Mouse (Mus musculus): ENCODE results near the gene Tars. TPM values are rescaled to one million over a fixed set of nuclear protein-coding genes. Genes with fewer than 3 reads are reported as not detected.
A peak's percentile ranks its signal among the peaks of the same experiment; 100 is the strongest.

Gene Tars
- total and polyA plus RNA-seq, 2 experiments from 2014 or later: 29.2 to 33.1 TPM

DNA sequence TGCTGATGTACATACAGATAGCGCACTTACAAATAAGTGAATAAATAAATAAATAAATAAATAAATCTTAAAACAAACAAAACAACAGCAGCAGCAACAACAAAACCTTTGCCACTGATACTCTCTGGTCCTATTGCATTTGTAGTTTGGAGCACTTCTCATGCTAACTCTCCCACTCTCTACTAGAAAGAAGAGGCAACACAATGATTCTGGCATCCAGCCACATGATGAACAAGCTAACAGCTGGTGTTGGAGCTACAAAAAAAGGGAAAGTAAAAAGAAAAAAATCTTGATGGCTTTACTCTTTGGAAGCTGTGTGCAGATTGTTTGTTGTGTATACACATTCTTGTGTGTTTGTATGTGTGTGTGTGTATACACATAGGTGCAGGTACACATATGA is 34.7 kb downstream of the Tars start:
- 0 out of 2 replicates have a peak, but pooled peaks have one; percentile 48 for ATAC-seq
- no peak for TF ChIP-seq CTCF (IDR thresholded peaks at IDR 0.05; ENCODE audit: low read depth)
- H3K4me3 ChIP-seq (ENCODE audit: low read length): no peak overlapping the region
- no peaks in the 10 kb centered on the region for H3K36me3 ChIP-seq (ENCODE audit: insufficient read depth, low read length)
- H3K27ac ChIP-seq: no peak overlapping the region
- H3K27me3 ChIP-seq (ENCODE audit: insufficient read depth, low read length): no peaks in the 10 kb centered on the region
- H3K4me1 ChIP-seq (ENCODE audit: insufficient read depth, low read length): no peaks in the 10 kb centered on the region
- no peak overlapping the region for H3K9ac ChIP-seq (replicated peaks; ENCODE audit: low read length)
- H3K9me3 ChIP-seq (ENCODE audit: low read length): no peaks in the 10 kb centered on the region
- no peak overlapping the region for H3K4me2 ChIP-seq (ENCODE audit: low read depth, low read length)
- peak; percentile 75 for DNase-seq (ENCODE audit: low spot score)
- 95% methylated on average over 1 of the region's 1 CpGs for WGBS

DNA sequence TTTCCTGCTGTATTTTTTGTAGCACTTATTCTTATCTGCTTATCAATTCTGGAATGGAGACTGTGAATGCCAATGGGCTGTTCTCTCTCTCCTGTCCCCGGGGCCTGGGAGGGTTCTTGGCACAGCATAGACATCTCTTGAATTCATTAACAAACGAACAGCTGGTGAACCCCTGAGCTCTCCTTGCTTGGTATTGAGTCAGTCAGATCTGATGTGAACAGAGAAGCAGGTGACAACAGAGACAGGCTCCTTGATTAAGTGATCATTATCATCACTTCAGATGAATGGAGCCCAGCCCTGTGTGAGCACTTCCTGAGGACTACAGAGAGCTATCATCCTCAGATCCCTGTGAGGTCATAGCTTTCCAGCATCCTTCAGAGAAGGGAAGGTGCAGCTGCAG is 35.4 kb downstream of the Tars start:
- H3K36me3 ChIP-seq (ENCODE audit: insufficient read depth, low read length): no peaks in the 10 kb centered on the region
- no peak overlapping the region for H3K9ac ChIP-seq (replicated peaks; ENCODE audit: low read length)
- no peak overlapping the region for H3K27ac ChIP-seq
- ATAC-seq (peak; percentile 74), DNase-seq (ENCODE audit: low spot score) (peak; percentile 42)
- no peak overlapping the region for H3K4me3 ChIP-seq (ENCODE audit: low read length)
- H3K27me3 ChIP-seq (ENCODE audit: insufficient read depth, low read length): no peaks in the 10 kb centered on the region
- H3K4me2 ChIP-seq (ENCODE audit: low read depth, low read length): no peak overlapping the region
- WGBS: 17% methylated on average over 2 of the region's 2 CpGs
- no peaks in the 10 kb centered on the region for H3K9me3 ChIP-seq (ENCODE audit: low read length)
- no peak for TF ChIP-seq CTCF (IDR thresholded peaks at IDR 0.05; ENCODE audit: low read depth)
- no peaks in the 10 kb centered on the region for H3K4me1 ChIP-seq (ENCODE audit: insufficient read depth, low read length)

DNA sequence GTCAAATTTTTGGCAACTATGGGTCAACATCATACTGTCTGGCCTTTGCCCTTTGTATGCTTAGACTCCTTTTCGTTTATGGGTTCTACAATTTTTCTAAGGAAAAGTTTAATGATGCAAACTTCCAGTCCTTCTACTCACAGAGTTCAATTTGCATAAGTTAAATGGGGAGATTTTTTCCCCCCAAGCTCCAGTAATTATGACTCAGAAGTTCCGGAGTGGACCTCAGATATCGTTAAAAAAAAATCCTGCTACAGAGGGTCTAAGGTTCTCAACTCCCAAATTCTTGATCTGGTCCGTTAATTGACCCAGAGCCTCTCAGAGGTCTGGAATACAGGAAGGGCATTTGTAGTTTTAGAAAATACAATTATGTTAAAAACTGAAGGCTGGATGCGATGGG is 37.6 kb downstream of the Tars start:
- Histone ChIP-seq H3K27me3 (ENCODE audit: insufficient read depth, low read length) (no peaks in the 10 kb centered on the region), H3K36me3 (ENCODE audit: insufficient read depth, low read length) (no peaks in the 10 kb centered on the region), H3K27ac (no peak overlapping the region), H3K9me3 (ENCODE audit: low read length) (no peaks in the 10 kb centered on the region), H3K4me2 (ENCODE audit: low read depth, low read length) (no peak overlapping the region), H3K4me3 (ENCODE audit: low read length) (no peak overlapping the region), H3K9ac (replicated peaks; ENCODE audit: low read length) (no peak overlapping the region), H3K4me1 (ENCODE audit: insufficient read depth, low read length) (no peaks in the 10 kb centered on the region)
- ATAC-seq (no peak), DNase-seq (ENCODE audit: low spot score) (no peak)
- TF ChIP-seq CTCF (IDR thresholded peaks at IDR 0.05; ENCODE audit: low read depth): no peak
- WGBS: 88% methylated on average over 5 of the region's 5 CpGs

DNA sequence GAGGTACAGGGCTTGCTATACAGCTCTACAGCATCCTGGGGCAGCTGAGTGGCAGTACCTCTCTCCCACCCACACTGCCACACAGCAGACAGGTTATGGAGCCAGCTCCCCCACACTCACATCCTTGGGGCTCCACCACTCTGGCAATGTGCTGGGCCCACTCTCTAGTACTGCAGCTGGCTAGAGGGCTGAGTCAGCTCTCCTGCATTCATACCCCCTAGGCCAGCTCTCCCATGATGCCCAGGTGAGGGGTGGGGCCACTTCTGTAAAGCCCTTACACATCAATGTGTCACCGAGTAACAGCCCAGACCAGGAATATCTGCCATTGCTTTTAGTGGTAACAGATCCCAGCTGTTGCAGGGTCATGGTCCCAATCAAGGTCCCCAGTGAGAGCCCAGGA is 38.6 kb downstream of the Tars start:
- no peaks in the 10 kb centered on the region for H3K4me1 ChIP-seq (ENCODE audit: insufficient read depth, low read length)
- H3K9me3 ChIP-seq (ENCODE audit: low read length): no peaks in the 10 kb centered on the region
- TF ChIP-seq CTCF (IDR thresholded peaks at IDR 0.05; ENCODE audit: low read depth): no peak
- H3K36me3 ChIP-seq (ENCODE audit: insufficient read depth, low read length): no peaks in the 10 kb centered on the region
- no peak overlapping the region for H3K9ac ChIP-seq (replicated peaks; ENCODE audit: low read length)
- H3K4me2 ChIP-seq (ENCODE audit: low read depth, low read length): no peak overlapping the region
- ATAC-seq (no peak), DNase-seq (ENCODE audit: low spot score) (no peak)
- 93% methylated on average over 1 of the region's 1 CpGs for WGBS
- no peak overlapping the region for H3K4me3 ChIP-seq (ENCODE audit: low read length)
- H3K27ac ChIP-seq: no peak overlapping the region
- no peaks in the 10 kb centered on the region for H3K27me3 ChIP-seq (ENCODE audit: insufficient read depth, low read length)

DNA sequence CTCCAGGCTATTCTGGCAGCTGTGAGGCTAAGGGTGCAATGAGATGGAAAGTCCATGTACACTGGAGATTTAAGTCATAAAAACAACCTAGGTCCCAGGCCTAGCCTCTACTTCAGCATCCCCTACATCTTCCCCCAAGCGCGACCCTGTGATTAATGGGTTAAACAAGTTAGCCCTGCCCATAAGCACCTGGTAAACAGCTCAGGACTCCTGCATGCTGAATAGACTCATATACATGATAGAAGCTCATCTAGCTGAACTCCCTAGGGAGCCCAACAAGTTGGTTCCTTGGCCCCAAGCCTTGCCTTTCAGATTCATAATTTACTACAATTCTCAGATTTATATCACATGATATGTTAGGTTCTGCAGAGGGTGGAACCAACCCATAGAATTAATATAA is 42.0 kb downstream of the Tars start:
- 94% methylated on average over 2 of the region's 2 CpGs for WGBS
- TF ChIP-seq CTCF (IDR thresholded peaks at IDR 0.05; ENCODE audit: low read depth): no peak
- Histone ChIP-seq H3K4me3 (ENCODE audit: low read length) (no peak overlapping the region), H3K4me1 (ENCODE audit: insufficient read depth, low read length) (no peaks in the 10 kb centered on the region), H3K27ac (no peak overlapping the region), H3K9me3 (ENCODE audit: low read length) (no peaks in the 10 kb centered on the region), H3K4me2 (ENCODE audit: low read depth, low read length) (no peak overlapping the region), H3K27me3 (ENCODE audit: insufficient read depth, low read length) (no peaks in the 10 kb centered on the region), H3K9ac (replicated peaks; ENCODE audit: low read length) (no peak overlapping the region), H3K36me3 (ENCODE audit: insufficient read depth, low read length) (no peaks in the 10 kb centered on the region)
- DNase-seq (ENCODE audit: low spot score) (no peak), ATAC-seq (no peak)

DNA sequence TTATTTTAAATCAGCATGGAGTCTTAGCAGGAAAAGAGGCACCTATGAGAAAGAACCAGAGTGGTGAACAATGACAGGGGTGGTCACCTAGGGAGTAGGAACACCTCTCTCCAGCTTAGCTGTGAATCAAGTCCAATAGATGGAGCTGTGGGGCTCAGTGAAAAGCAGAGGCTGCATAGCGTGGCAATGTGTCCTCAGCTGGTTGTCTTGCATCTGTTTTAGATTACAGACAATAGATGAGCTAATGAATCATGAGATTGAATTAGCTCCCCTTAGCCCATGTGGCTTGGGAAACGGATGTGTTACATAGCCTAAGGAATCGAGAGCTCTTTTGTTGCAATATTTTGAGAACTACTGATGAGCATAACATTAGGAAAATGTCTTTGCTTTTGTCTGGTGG is 43.6 kb downstream of the Tars start:
- Histone ChIP-seq H3K4me2 (ENCODE audit: low read depth, low read length) (no peak overlapping the region), H3K27ac (no peak overlapping the region), H3K4me1 (ENCODE audit: insufficient read depth, low read length) (no peaks in the 10 kb centered on the region), H3K27me3 (ENCODE audit: insufficient read depth, low read length) (no peaks in the 10 kb centered on the region), H3K4me3 (ENCODE audit: low read length) (no peak overlapping the region), H3K36me3 (ENCODE audit: insufficient read depth, low read length) (no peaks in the 10 kb centered on the region), H3K9me3 (ENCODE audit: low read length) (no peaks in the 10 kb centered on the region), H3K9ac (replicated peaks; ENCODE audit: low read length) (no peak overlapping the region)
- WGBS: 49% methylated on average over 3 of the region's 3 CpGs
- ATAC-seq (0 out of 2 replicates have a peak, but pooled peaks have one; percentile 27), DNase-seq (ENCODE audit: low spot score) (peak; percentile 23)
- no peak for TF ChIP-seq CTCF (IDR thresholded peaks at IDR 0.05; ENCODE audit: low read depth)

DNA sequence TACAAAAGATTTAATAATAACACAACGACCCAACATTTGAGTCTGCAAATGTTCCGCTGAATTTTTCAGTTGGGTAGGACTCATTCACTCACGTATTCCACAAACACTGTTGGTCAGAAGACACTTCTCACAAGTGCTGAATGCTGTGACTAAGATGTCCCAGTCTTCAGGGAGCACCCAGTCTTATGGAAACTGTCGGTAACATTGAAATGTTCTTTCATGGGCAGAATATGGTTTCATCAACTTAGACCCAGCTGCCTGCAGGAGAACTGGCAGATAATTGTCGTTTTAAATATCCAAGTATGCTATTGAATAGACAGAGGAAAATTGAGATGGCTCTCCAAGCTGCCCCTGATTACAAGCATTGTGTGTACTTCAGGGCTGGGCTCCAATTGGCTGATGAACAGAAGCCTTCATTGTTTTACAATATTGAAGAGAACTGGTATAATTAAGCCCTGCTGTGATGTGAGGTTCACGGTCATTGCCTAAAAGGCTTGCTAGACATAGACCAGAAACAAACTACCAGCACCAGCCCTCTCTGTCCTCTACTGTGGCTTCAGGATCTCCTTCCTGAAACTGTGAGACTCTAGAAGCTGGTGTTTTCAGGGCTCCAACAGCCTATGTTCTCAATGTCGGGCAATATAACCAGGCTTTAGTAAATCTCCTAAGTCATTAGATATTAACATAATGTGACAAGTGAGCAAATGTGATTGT is 59.8 kb downstream of the Tars start:
- H3K9ac ChIP-seq (replicated peaks; ENCODE audit: low read length): no peak overlapping the region
- no peaks in the 10 kb centered on the region for H3K36me3 ChIP-seq (ENCODE audit: insufficient read depth, low read length)
- no peaks in the 10 kb centered on the region for H3K27me3 ChIP-seq (ENCODE audit: insufficient read depth, low read length)
- ATAC-seq (peak; percentile 94), DNase-seq (ENCODE audit: low spot score) (peak; percentile 64)
- H3K9me3 ChIP-seq (ENCODE audit: low read length): no peaks in the 10 kb centered on the region
- H3K4me1 ChIP-seq (ENCODE audit: insufficient read depth, low read length): no peaks in the 10 kb centered on the region
- no peak overlapping the region for H3K4me2 ChIP-seq (ENCODE audit: low read depth, low read length)
- WGBS: 50% methylated on average over 7 of the region's 7 CpGs
- no peak overlapping the region for H3K4me3 ChIP-seq (ENCODE audit: low read length)
- H3K27ac ChIP-seq: no peak overlapping the region
- no peak for TF ChIP-seq CTCF (IDR thresholded peaks at IDR 0.05; ENCODE audit: low read depth)

Data from hindbrain, postnatal 0 days (tissue).